Mouse (Mus musculus) bone marrow macrophage, adult 2 months (primary cell): ENCODE data around the gene Tmem217.

Experiments
- CTCF ChIP-seq: IDR thresholded peaks from 2 replicates; pipeline ENCODE4 v1.5.1; 2012; ENCODE audit warnings: low read depth, mild to moderate bottlenecking, low read length, moderate library complexity
- POLR2A ChIP-seq: IDR thresholded peaks from 2 replicates; pipeline ENCODE4 v1.6.1; 2012; ENCODE audit warnings: mild to moderate bottlenecking, low read depth, low read length, borderline replicate concordance

GRCm38 (mm10) chr17:29558476-29558875, 6.3 kb upstream of the Tmem217 start:
- no peak for TF ChIP-seq POLR2A
- no peak for TF ChIP-seq CTCF
